Mouse (Mus musculus) embryonic facial prominence, embryonic 15.5 days (tissue): ENCODE measurements around the gene Uspl1. TPM values are rescaled to one million over a fixed set of nuclear protein-coding genes. Genes with fewer than 3 reads are reported as not detected.

Experiments used
- ATAC-seq: fragments of 200-750 bp; cut with Nextera tagmentation; 2 replicates; pipeline ENCODE4 v1.8.0; 2017; ENCODE audit warnings: low read depth, moderate TSS enrichment; ENCODE audit not compliant: insufficient number of reproducible peaks, low FRiP score, low TSS enrichment
- H3K27ac ChIP-seq: fragments of 300-500 bp; sonication (generic); replicated peaks from 2 replicates; pipeline ENCODE4 v1.5.1; 2015; ENCODE audit warnings: mild to moderate bottlenecking, inconsistent platforms
- H3K27me3 ChIP-seq: fragments of 300-500 bp; sonication (generic); 2 replicates; pipeline ENCODE4 v1.6.1; 2015; ENCODE audit warnings: inconsistent platforms
- H3K36me3 ChIP-seq: fragments of 300-500 bp; sonication (generic); 2 replicates; pipeline ENCODE4 v1.6.1; 2015; ENCODE audit warnings: mild to moderate bottlenecking, inconsistent platforms
- H3K4me1 ChIP-seq: fragments of 300-500 bp; sonication (generic); 2 replicates; pipeline ENCODE4 v1.6.1; 2015; ENCODE audit warnings: inconsistent platforms
- H3K4me2 ChIP-seq: fragments of 300-500 bp; sonication (generic); replicated peaks from 2 replicates; pipeline ENCODE4 v1.6.1; 2015; ENCODE audit warnings: mild to moderate bottlenecking, inconsistent platforms
- H3K4me3 ChIP-seq: fragments of 300-500 bp; sonication (generic); replicated peaks from 2 replicates; pipeline ENCODE4 v1.5.1; 2015; ENCODE audit warnings: mild to moderate bottlenecking, inconsistent platforms
- H3K9ac ChIP-seq: fragments of 300-500 bp; sonication (generic); 2 replicates; pipeline ENCODE4 v1.6.1; 2015; ENCODE audit warnings: inconsistent platforms
- H3K9me3 ChIP-seq: fragments of 300-500 bp; sonication (generic); replicated peaks from 2 replicates; pipeline ENCODE4 v1.6.1; 2016; ENCODE audit warnings: inconsistent platforms
- WGBS: fragments of 180-500 bp; shearing (Covaris S2); methylation state at CpG from one replicate; pipeline ENCODE4 v1.1.7; 2015; 5-methylcytosine and 5-hydroxymethylcytosine counted together
- polyA plus RNA-seq: library from polyadenylated mRNA; unstranded; fragments of >200 nt; fragmentation: Nextera tagmentation; extraction: Ambion mirVana; gene quantifications from 2 replicates; pipeline ENCODE4 v1.2.1, GENCODE M21; 2015

Gene Uspl1
- polyA plus RNA-seq, 1 experiment from 2014 or later: 36.0 TPM

DNA sequence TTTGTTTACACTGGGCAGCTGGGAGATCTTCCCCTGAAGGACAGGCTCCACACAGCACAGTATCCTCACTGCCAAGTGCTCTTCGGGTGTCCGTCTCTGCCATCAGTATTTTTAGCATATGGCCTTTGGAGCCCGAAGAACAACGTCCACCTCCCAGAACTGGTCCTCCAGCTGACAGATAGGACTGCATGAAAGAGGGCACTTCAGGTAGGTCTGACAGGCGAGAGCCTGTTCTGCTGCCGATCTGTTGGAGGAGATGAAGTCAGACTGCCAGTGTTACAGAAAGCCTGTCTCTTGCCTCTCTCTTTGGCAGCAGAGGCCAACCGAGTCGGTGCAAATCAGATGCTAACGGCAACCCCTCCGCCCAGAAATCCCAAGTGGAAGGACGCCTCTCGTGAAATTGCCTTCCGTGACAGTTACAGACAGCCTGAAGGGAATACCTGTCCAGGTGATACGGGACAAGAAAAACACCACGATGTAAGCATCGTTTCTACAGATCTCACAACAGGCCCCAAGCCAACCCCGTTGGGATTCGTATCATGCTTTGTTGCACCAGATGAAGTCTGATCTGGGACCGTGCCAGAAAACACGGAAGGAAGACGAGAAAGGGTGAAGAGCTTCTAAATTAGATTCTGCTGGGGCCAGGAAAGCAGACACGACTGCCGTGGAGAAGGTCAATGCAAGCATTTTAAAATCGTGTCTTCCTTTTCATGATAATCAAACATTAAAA, 53.2 kb downstream of the Uspl1 start:
- Histone ChIP-seq H3K27ac (no peak overlapping the region), H3K9me3 (no peaks in the 10 kb centered on the region), H3K4me2 (no peak overlapping the region), H3K4me3 (no peak overlapping the region), H3K4me1 (0 out of 2 replicates have a peak, but pooled peaks cover 7% of the 10 kb centered on the region), H3K9ac (no peak overlapping the region), H3K36me3 (no peaks in the 10 kb centered on the region), H3K27me3 (no peaks in the 10 kb centered on the region)
- ATAC-seq: no peak
- 64% methylated on average over 24 of the region's 24 CpGs for WGBS

DNA sequence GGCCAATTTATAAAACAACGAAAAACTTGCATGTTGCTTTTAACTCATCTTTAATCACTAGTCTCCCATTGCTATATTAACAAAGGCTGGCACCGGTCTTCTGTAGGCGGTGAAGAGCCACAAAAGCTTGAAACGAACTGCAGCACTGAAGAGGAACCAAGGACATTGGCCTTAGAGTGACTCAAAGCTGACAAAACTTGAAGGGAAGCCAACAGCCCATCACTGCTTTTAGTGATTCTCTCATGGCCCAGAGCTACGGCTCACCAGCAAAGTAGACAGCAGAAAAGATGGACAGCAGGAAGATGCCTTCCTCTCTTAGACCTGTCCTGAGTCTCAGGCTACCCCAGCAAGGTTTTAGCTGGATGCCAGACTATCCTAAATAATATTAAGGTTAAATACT, 58.3 kb downstream of the Uspl1 start:
- no peak overlapping the region for H3K4me3 ChIP-seq
- no peak overlapping the region for H3K4me2 ChIP-seq
- H3K27me3 ChIP-seq: no peaks in the 10 kb centered on the region
- peaks cover 15% of the 10 kb centered on the region for H3K4me1 ChIP-seq
- H3K9ac ChIP-seq: no peak overlapping the region
- no peaks in the 10 kb centered on the region for H3K9me3 ChIP-seq
- H3K27ac ChIP-seq: no peak overlapping the region
- WGBS: 94% methylated on average over 5 of the region's 5 CpGs
- no peaks in the 10 kb centered on the region for H3K36me3 ChIP-seq
- no peak for ATAC-seq

DNA sequence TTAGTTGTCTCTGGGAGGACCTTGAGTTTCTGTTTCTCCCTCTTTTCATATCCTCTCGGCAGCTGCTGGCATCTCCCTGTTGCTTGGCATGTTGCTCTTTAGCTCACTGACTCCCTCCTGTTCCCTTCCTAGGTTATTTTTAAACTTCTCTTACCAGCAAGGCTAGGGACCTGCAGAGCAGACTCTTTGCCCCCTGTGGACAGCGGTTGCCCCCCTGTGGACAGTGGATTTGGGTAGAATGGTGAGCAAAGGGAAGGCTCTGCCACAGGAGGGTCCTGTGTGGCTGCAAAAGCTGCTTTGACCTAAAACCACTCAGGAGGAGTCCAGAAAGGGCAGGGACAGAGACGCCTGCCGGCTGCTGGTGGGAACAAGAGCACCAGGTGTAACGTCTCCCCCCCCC, 58.9 kb downstream of the Uspl1 start:
- H3K27ac ChIP-seq: no peak overlapping the region
- H3K4me2 ChIP-seq: no peak overlapping the region
- H3K27me3 ChIP-seq: no peaks in the 10 kb centered on the region
- no peak overlapping the region for H3K9ac ChIP-seq
- H3K4me3 ChIP-seq: no peak overlapping the region
- no peaks in the 10 kb centered on the region for H3K36me3 ChIP-seq
- no peaks in the 10 kb centered on the region for H3K9me3 ChIP-seq
- WGBS: 66% methylated on average over 5 of the region's 5 CpGs
- no peak for ATAC-seq
- peaks cover 14% of the 10 kb centered on the region for H3K4me1 ChIP-seq

DNA sequence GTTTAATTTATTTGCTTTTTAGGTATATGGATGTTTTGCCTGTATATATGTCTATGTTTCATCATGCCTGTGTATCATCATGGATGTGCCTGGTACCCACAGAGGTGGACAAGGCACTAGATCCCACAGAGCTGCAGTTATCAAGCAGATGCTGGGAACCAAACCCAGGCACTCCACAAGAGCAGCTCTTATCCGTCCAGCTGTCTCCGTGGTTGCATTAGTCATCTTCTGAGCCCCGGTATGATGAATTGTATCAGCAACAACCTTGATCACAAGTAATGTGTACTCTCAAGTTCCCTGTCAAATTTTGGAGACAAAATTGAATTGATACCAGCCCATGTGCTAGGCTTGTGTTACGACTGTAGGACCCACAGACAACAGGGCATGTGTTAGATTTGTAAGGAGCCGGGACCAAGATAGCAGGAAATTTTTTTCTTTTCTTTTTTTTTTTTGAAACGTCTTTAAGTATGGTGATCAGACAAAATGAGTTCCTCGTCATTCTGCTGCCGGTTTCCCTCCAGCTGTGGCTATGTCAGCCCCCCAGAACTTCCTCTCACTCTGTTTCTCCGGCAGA, 61.3 kb downstream of the Uspl1 start:
- Histone ChIP-seq H3K36me3 (no peaks in the 10 kb centered on the region), H3K4me3 (peak overlapping the region; percentile 25; the same call in 1 of the 2 replicates), H3K9ac (no peak overlapping the region), H3K9me3 (no peaks in the 10 kb centered on the region), H3K4me1 (peaks cover 14% of the 10 kb centered on the region), H3K27ac (peak overlapping the region; percentile 66), H3K27me3 (no peaks in the 10 kb centered on the region), H3K4me2 (peak overlapping the region; percentile 51)
- no peak for ATAC-seq
- WGBS: 24% methylated on average over 9 of the region's 9 CpGs

DNA sequence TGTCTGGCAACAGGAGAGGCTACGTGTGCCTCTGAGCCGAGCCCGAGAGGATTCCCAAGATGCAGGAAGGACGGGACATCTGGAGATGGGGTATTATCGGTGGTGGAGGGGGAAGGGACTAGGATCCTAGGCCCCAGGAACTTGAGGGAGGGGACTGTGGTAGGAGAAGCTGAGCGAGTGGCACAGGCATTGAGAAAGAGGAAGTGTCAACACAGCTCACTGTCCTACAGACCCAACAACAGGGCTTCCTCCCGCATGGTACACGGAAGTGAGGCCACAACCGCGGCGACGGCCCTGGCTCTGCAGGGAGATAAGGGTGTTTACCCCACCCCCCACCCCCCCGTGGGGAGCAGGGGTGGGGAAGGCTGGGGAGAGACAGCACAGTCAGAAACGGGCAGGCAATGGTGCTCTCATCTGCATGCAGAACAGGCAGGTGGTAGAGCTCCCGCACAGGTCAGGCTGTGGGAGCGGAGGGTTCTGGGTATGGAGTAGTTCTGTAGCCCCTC, 61.9 kb downstream of the Uspl1 start:
- Histone ChIP-seq H3K36me3 (no peaks in the 10 kb centered on the region), H3K4me2 (peak overlapping the region; percentile 51), H3K9ac (no peak overlapping the region), H3K27me3 (no peaks in the 10 kb centered on the region), H3K9me3 (no peaks in the 10 kb centered on the region), H3K27ac (peak overlapping the region; percentile 66), H3K4me1 (peaks cover 14% of the 10 kb centered on the region), H3K4me3 (peak overlapping the region; percentile 25)
- ATAC-seq: peak; percentile 78
- 12% methylated on average over 16 of the region's 16 CpGs for WGBS

DNA sequence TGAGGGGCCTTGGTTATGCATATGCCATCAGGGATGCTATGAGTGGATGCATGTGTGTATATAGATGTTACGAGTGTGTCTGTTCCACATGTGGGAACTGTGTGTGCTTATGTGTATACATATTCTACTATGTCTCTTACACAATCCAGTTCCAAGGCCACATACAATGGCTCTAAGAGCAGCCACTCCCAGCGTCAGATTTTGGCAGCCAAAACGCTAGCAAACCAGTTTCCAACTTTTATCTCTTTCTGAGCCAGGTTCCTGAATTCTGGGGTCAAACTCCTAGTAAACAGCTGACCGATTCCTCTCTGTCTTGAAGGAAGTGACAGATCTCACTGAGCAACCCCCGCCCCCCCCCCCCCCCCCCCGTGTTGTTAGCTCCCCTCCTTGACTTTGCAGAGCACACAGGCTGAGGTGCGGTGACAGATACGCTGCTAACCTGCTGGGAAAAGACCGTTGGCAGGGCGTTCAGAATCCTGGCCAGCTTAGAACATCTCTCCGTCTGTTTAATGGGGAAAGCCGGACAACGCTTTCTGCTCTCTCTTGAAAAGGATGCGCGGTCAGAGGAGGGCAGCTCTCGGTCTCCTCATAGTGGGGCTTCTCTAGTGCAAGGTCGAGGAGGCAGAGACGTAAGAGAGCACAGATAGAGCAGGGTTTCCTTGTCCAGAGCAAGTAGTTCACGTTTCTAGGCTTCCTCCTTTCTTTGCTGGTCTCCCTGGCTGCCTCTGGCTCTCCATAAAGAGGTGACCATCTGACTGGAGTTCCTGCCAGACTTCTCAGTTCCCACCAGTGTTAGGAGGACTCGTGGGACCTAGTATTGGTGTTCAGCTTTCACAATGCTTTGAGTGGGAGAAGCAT, 63.1 kb downstream of the Uspl1 start:
- Histone ChIP-seq H3K4me1 (peaks cover 14% of the 10 kb centered on the region), H3K4me3 (no peak overlapping the region), H3K9me3 (no peaks in the 10 kb centered on the region), H3K27ac (peak overlapping the region; percentile 34; the same call in 1 of the 2 replicates), H3K27me3 (no peaks in the 10 kb centered on the region), H3K9ac (no peak overlapping the region), H3K36me3 (no peaks in the 10 kb centered on the region), H3K4me2 (no peak overlapping the region)
- ATAC-seq: no peak
- 42% methylated on average over 20 of the region's 20 CpGs for WGBS

DNA sequence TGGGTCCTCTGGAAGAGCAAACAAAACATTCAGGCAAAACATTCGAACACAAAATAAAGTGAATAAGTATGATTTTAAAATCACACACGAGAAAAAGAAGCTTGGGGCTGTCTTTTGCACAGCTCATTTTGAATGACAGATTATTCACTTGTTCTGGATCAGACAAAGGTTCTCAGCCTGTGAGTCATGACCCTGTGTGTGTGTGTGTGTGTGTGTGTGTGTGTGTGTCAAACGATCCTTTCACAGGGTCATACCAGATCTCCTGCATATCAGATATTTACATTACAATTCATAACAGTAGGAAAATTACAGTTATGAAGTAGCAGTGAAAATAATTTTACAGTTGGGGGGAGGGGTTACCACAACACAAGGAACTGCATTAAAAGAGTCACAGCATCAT, 68.2 kb downstream of the Uspl1 start:
- no peak overlapping the region for H3K4me2 ChIP-seq
- no peak overlapping the region for H3K27ac ChIP-seq
- no peaks in the 10 kb centered on the region for H3K9me3 ChIP-seq
- 79% methylated on average over 3 of the region's 3 CpGs for WGBS
- H3K4me1 ChIP-seq: no peaks in the 10 kb centered on the region
- no peak overlapping the region for H3K9ac ChIP-seq
- H3K4me3 ChIP-seq: no peak overlapping the region
- H3K36me3 ChIP-seq: no peaks in the 10 kb centered on the region
- H3K27me3 ChIP-seq: no peaks in the 10 kb centered on the region
- no peak for ATAC-seq

DNA sequence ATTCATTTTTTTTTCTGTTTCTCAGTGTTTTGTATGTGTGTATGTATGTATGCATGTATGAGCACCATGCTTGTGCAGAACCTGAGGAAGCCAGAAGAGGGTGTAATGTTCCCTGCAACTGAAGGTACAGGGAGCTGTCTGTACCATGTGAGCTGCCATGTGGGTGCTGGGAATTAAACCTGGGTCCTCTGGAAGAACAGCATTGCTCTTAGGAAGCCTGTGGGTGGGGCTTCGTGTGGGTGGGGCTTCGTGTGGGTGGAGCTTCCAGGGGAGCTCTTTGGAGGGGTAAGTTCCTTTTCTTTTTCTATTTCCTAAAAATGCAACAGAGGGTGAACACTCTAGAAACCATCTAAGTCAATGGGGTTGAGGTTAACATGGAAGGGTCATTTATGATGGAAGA, 69.3 kb downstream of the Uspl1 start:
- no peak overlapping the region for H3K4me3 ChIP-seq
- no peaks in the 10 kb centered on the region for H3K4me1 ChIP-seq
- no peaks in the 10 kb centered on the region for H3K9me3 ChIP-seq
- ATAC-seq: no peak
- H3K4me2 ChIP-seq: no peak overlapping the region
- H3K27ac ChIP-seq: no peak overlapping the region
- H3K36me3 ChIP-seq: no peaks in the 10 kb centered on the region
- 70% methylated on average over 2 of the region's 2 CpGs for WGBS
- H3K27me3 ChIP-seq: no peaks in the 10 kb centered on the region
- H3K9ac ChIP-seq: no peak overlapping the region

DNA sequence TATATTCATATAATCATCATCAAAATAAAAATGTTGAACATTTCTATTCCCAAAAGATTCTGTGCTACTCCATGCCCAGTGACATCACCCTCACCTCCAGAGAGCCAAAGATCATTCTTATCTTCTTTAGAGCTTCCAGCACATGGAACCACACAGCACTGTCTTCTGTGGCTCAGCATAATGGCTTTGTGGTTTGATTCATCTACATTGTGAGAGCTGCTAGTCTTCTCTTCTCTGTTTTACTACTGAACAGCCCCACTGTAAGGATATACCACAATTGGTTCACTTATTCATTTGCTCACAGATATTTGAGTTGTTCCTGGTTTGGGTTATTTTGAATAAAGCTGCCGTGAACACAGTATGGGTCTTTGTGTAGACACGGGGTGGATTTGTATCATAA, 71.4 kb downstream of the Uspl1 start:
- no peak overlapping the region for H3K27ac ChIP-seq
- peaks cover 8% of the 10 kb centered on the region for H3K4me1 ChIP-seq
- no peak overlapping the region for H3K9ac ChIP-seq
- ATAC-seq: no peak
- H3K4me2 ChIP-seq: no peak overlapping the region
- 78% methylated on average over 2 of the region's 2 CpGs for WGBS
- no peaks in the 10 kb centered on the region for H3K27me3 ChIP-seq
- H3K36me3 ChIP-seq: no peaks in the 10 kb centered on the region
- H3K9me3 ChIP-seq: no peaks in the 10 kb centered on the region
- H3K4me3 ChIP-seq: no peak overlapping the region

DNA sequence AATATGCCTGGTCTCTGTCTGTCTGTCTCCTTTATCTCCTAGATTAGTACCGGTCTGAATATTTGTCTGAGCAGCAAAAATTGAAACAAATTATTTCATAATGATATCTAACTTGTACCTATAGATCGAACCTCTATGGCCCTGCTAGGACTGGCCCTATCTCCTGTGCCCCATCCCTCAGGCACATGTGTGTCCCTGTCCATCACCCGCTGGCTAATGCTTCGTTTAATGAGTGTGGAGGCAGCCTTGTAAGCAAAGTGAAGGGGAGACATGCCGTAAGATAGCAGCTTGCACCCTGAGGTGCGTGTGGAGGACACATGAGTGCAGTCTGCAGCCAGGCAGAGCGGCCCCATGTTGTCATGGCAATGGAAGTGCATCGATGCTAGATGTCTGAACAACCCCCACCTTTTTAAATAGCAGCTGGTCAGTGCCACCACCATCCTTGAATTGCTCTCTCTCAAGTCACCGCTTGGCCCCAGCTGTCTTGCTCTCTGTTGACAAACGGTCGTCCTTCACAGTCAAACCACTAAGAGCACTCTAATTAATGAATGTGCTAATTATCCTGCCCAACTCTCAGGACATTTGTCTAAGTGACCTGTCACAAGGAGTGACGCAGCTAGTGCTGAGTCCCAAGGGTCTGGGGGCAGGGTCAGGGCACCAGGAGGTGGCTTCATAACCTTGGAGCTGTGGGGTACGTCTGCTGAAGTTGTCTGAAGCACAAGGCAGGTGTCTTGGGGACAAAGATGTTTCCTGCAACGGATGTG, 73.5 kb downstream of the Uspl1 start:
- H3K36me3 ChIP-seq: no peaks in the 10 kb centered on the region
- no peaks in the 10 kb centered on the region for H3K27me3 ChIP-seq
- H3K4me3 ChIP-seq: no peak overlapping the region
- 64% methylated on average over 14 of the region's 14 CpGs for WGBS
- ATAC-seq: no peak
- H3K9ac ChIP-seq: no peak overlapping the region
- no peak overlapping the region for H3K4me2 ChIP-seq
- no peak overlapping the region for H3K27ac ChIP-seq
- H3K4me1 ChIP-seq: peaks cover 8% of the 10 kb centered on the region
- no peaks in the 10 kb centered on the region for H3K9me3 ChIP-seq
